Mouse (Mus musculus) MEL (cell line): ENCODE measurements at regions not wholly inside any gene's neighbourhood (a gene's known extent, or its start where the extent isn't known, plus 50 kb on each side); places are given as distances from the start of the nearest gene placed in this dataset.

Experiments used
- DNase-seq: peaks from one replicate; pipeline ENCODE4 v3.0.0; 2011; ENCODE audit warnings: low read depth, low spot score
- H3K27ac ChIP-seq: 2 replicates; pipeline ENCODE4 v1.5.1; 2012; ENCODE audit warnings: low read depth, mild to moderate bottlenecking, control low read depth, low read length, moderate library complexity; ENCODE audit not compliant: control insufficient read depth
- H3K27me3 ChIP-seq, 2 experiments: fragments of 150-350 bp in 1 of 2; sonication (generic) in 1 of 2; 2 replicates each; pipeline ENCODE4 v1.6.1; 2012; ENCODE audit warnings: low read length in 2 of 2, mild to moderate bottlenecking in 2 of 2, improper control_type of control experiment in 1 of 2, moderate library complexity in 1 of 2; ENCODE audit not compliant: insufficient read depth in 2 of 2, control insufficient read depth in 1 of 2
- H3K36me3 ChIP-seq, 2 experiments: 2 replicates each; pipeline ENCODE4 v1.6.1; 2012 to 2014; ENCODE audit warnings: low read length in 2 of 2, improper control_type of control experiment in 1 of 2, inconsistent platforms in 1 of 2, mild to moderate bottlenecking in 1 of 2; ENCODE audit not compliant: insufficient read depth in 2 of 2, control insufficient read depth in 1 of 2
- H3K4me1 ChIP-seq, 2 experiments: fragments of 150-350 bp in 1 of 2; sonication (generic) in 1 of 2; 2 replicates each; pipeline ENCODE4 v1.6.1; 2012; ENCODE audit warnings: low read length in 2 of 2, improper control_type of control experiment in 1 of 2, mild to moderate bottlenecking in 1 of 2; ENCODE audit not compliant: insufficient read depth in 2 of 2, control insufficient read depth in 1 of 2
- H3K4me3 ChIP-seq, 2 experiments: fragments of 150-350 bp in 1 of 2; sonication (generic) in 1 of 2; 2 replicates each; pipeline ENCODE4 v1.5.1; 2012; ENCODE audit warnings: low read depth in 2 of 2, low read length in 2 of 2, mild to moderate bottlenecking in 2 of 2, moderate library complexity in 2 of 2, control low read depth in 1 of 2, improper control_type of control experiment in 1 of 2; ENCODE audit not compliant: control insufficient read depth in 1 of 2, insufficient read depth in 1 of 2
- H3K79me2 ChIP-seq: 2 replicates; pipeline ENCODE4 v1.6.1; 2012; ENCODE audit warnings: mild to moderate bottlenecking, low read length, moderate library complexity; ENCODE audit not compliant: control insufficient read depth, poor library complexity, insufficient read depth
- H3K9ac ChIP-seq: 2 replicates; pipeline ENCODE4 v1.6.1; 2012; ENCODE audit warnings: low read depth, mild to moderate bottlenecking, control low read depth, low read length, moderate library complexity; ENCODE audit not compliant: control insufficient read depth, poor library complexity, severe bottlenecking
- H3K9me3 ChIP-seq: fragments of 150-350 bp; sonication (generic); replicated peaks from 2 replicates; pipeline ENCODE4 v1.6.1; 2012; ENCODE audit warnings: mild to moderate bottlenecking, low read length, improper control_type of control experiment, moderate library complexity; ENCODE audit not compliant: insufficient read depth
- BHLHE40 ChIP-seq: IDR thresholded peaks from 2 replicates; pipeline ENCODE4 v1.6.1; 2012; ENCODE audit warnings: low read depth, mild to moderate bottlenecking, inconsistent platforms, low read length, improper control_type of control experiment, borderline replicate concordance
- CHD1 ChIP-seq: IDR thresholded peaks from 2 replicates; pipeline ENCODE4 v1.6.1; 2012; ENCODE audit warnings: low read depth, mild to moderate bottlenecking, inconsistent platforms, low read length, improper control_type of control experiment
- E2F4 ChIP-seq: IDR thresholded peaks from 2 replicates; pipeline ENCODE4 v1.6.1; 2011; ENCODE audit warnings: low read depth, low read length, improper control_type of control experiment, borderline replicate concordance
- ELF1 ChIP-seq: IDR thresholded peaks from 2 replicates; pipeline ENCODE4 v1.6.1; 2014; ENCODE audit warnings: low read depth, mild to moderate bottlenecking, inconsistent platforms, low read length, improper control_type of control experiment, moderate library complexity
- ETS1 ChIP-seq: IDR thresholded peaks from 2 replicates; pipeline ENCODE4 v1.6.1; 2012; ENCODE audit warnings: low read depth, mild to moderate bottlenecking, inconsistent platforms, low read length, improper control_type of control experiment, moderate library complexity
- JUND ChIP-seq: IDR thresholded peaks from 2 replicates; pipeline ENCODE4 v1.6.1; 2011; ENCODE audit warnings: low read depth, mild to moderate bottlenecking, improper control_type of control experiment, low read length
- KAT2A ChIP-seq: conservative IDR thresholded peaks from 2 replicates; pipeline ENCODE4 v1.6.1; 2012; ENCODE audit warnings: low read depth, low read length, improper control_type of control experiment, inconsistent platforms
- MAFK ChIP-seq: IDR thresholded peaks from 2 replicates; pipeline ENCODE4 v1.6.1; 2011; ENCODE audit warnings: low read depth, mild to moderate bottlenecking, low read length, improper control_type of control experiment, borderline replicate concordance
- MAX ChIP-seq: IDR thresholded peaks from 2 replicates; pipeline ENCODE4 v1.6.1; 2011; ENCODE audit warnings: low read length, improper control_type of control experiment
- MEF2A ChIP-seq: IDR thresholded peaks from 2 replicates; pipeline ENCODE4 v1.6.1; 2014; ENCODE audit warnings: low read depth, mild to moderate bottlenecking, inconsistent platforms, low read length, improper control_type of control experiment; ENCODE audit not compliant: poor library complexity, insufficient replicate concordance, severe bottlenecking; ENCODE audit errors: extremely low read depth
- MXI1 ChIP-seq: IDR thresholded peaks from 2 replicates; pipeline ENCODE4 v1.6.1; 2011; ENCODE audit warnings: mild to moderate bottlenecking, low read depth, low read length, improper control_type of control experiment
- MYC ChIP-seq: IDR thresholded peaks from 2 replicates; pipeline ENCODE4 v1.6.1; 2011; ENCODE audit warnings: low read depth, mild to moderate bottlenecking, low read length, improper control_type of control experiment, moderate library complexity
- POLR2A ChIP-seq, 2 experiments: IDR thresholded peaks; 2 replicates each; pipeline ENCODE4 v1.6.1; 2011 to 2012; ENCODE audit warnings: low read length in 2 of 2, mild to moderate bottlenecking in 2 of 2, control low read depth in 1 of 2, improper control_type of control experiment in 1 of 2, low read depth in 1 of 2, moderate library complexity in 1 of 2; ENCODE audit not compliant: control insufficient read depth in 1 of 2, insufficient read depth in 1 of 2, poor library complexity in 1 of 2
- POLR2AphosphoS5 ChIP-seq: IDR thresholded peaks from 2 replicates; pipeline ENCODE4 v1.6.1; 2012; ENCODE audit warnings: low read depth, borderline replicate concordance, mild to moderate bottlenecking, inconsistent platforms, low read length, moderate library complexity, mixed read lengths
- RAD21 ChIP-seq: IDR thresholded peaks from 2 replicates; pipeline ENCODE4 v1.6.1; 2011; ENCODE audit warnings: mild to moderate bottlenecking, low read depth, low read length, improper control_type of control experiment
- SIN3A ChIP-seq: IDR thresholded peaks from 2 replicates; pipeline ENCODE4 v1.6.1; 2012; ENCODE audit warnings: low read length, improper control_type of control experiment, inconsistent platforms
- SMC3 ChIP-seq: IDR thresholded peaks from 2 replicates; pipeline ENCODE4 v1.6.1; 2011; ENCODE audit warnings: low read depth, low read length, improper control_type of control experiment
- TBP ChIP-seq: IDR thresholded peaks from 2 replicates; pipeline ENCODE4 v1.8.0; 2011; ENCODE audit warnings: low read depth, low read length, improper control_type of control experiment
- UBTF ChIP-seq: IDR thresholded peaks from 2 replicates; pipeline ENCODE4 v1.6.1; 2012; ENCODE audit warnings: low read depth, mild to moderate bottlenecking, inconsistent platforms, low read length, improper control_type of control experiment, moderate library complexity, borderline replicate concordance; ENCODE audit not compliant: insufficient read depth
- USF2 ChIP-seq, 2 experiments: IDR thresholded peaks; 2 replicates each; pipeline ENCODE4 v1.6.1; 2011 to 2012; ENCODE audit warnings: improper control_type of control experiment in 2 of 2, low read length in 2 of 2, borderline replicate concordance in 1 of 2, inconsistent platforms in 1 of 2, low read depth in 1 of 2, mild to moderate bottlenecking in 1 of 2; ENCODE audit not compliant: insufficient read depth in 1 of 2
- ZC3H11A ChIP-seq: IDR thresholded peaks from 2 replicates; pipeline ENCODE4 v1.6.1; 2012; ENCODE audit warnings: low read depth, mild to moderate bottlenecking, inconsistent platforms, low read length, improper control_type of control experiment
- ZKSCAN1 ChIP-seq: IDR thresholded peaks from 2 replicates; pipeline ENCODE4 v1.6.1; 2012; ENCODE audit warnings: low read depth, mild to moderate bottlenecking, inconsistent platforms, low read length, improper control_type of control experiment, moderate library complexity
- ZNF384 ChIP-seq: IDR thresholded peaks from 2 replicates; pipeline ENCODE4 v1.6.1; 2012; ENCODE audit warnings: low read depth, mild to moderate bottlenecking, inconsistent platforms, low read length, improper control_type of control experiment

GRCm38 (mm10) chr14:31969531-31969930, 59.3 kb upstream of the Galnt15 start:
- Histone ChIP-seq H3K9ac (no peak overlapping the region), H3K4me3 (no peak overlapping the region), H3K36me3 (no peaks in the 10 kb centered on the region), H3K79me2 (no peaks in the 10 kb centered on the region), H3K4me1 (peaks cover 0 to 3% of the 10 kb centered on the region in 2 experiments; a peak in 1 of 4 replicates), H3K27me3 (peaks cover 8 to 12% of the 10 kb centered on the region in 2 experiments), H3K27ac (no peak overlapping the region), H3K9me3 (no peaks in the 10 kb centered on the region)
- DNase-seq, result peak; percentile 28
- TF ChIP-seq MAX (no peak), POLR2A (IDR thresholded peaks at IDR 0.05; ENCODE audit: control insufficient read depth in 1 of 2, insufficient read depth in 1 of 2, low read depth in 1 of 2, low read length in 2 of 2, poor library complexity in 1 of 2) (no peak), ETS1 (no peak), UBTF (no peak), SIN3A (no peak), BHLHE40 (no peak), TBP (no peak), MEF2A (no peak), USF2 (IDR thresholded peaks at IDR 0.05; ENCODE audit: borderline replicate concordance in 1 of 2, insufficient read depth in 1 of 2, low read depth in 1 of 2, low read length in 2 of 2) (no peak), MXI1 (no peak), MYC (no peak), MAFK (no peak), SMC3 (no peak), CHD1 (no peak), ZKSCAN1 (no peak)

GRCm38 (mm10) chr14:31970245-31970830, 58.5 kb upstream of the Galnt15 start:
- Histone ChIP-seq H3K9me3 (no peaks in the 10 kb centered on the region), H3K4me1 (peaks cover 0 to 3% of the 10 kb centered on the region in 2 experiments; a peak in 1 of 4 replicates), H3K9ac (no peak overlapping the region), H3K27me3 (peaks cover 5 to 6% of the 10 kb centered on the region in 2 experiments), H3K79me2 (no peaks in the 10 kb centered on the region), H3K4me3 (no peak overlapping the region), H3K27ac (no peak overlapping the region), H3K36me3 (no peaks in the 10 kb centered on the region)
- DNase-seq, result peak; percentile 21
- TF ChIP-seq ZNF384 (no peak), ZKSCAN1 (no peak), JUND (no peak), UBTF (no peak), E2F4 (no peak), KAT2A (no peak), USF2 (IDR thresholded peaks at IDR 0.05; ENCODE audit: borderline replicate concordance in 1 of 2, insufficient read depth in 1 of 2, low read depth in 1 of 2, low read length in 2 of 2) (no peak), RAD21 (no peak), POLR2AphosphoS5 (no peak), ELF1 (no peak), TBP (no peak), ZC3H11A (no peak), ETS1 (no peak), CHD1 (no peak)
